Mouse (Mus musculus): ENCODE measurements around the gene Syne4. TPM values are rescaled to one million over a fixed set of nuclear protein-coding genes. Genes with fewer than 3 reads are reported as not detected.

The Syne4 gene
- polyA plus RNA-seq, 1 experiment from 2014 or later, result 14.8 TPM

- ATAC-seq, result peak; percentile 97
- H3K9me3 ChIP-seq (ENCODE audit: control insufficient read depth, low read length), result no peaks in the 10 kb centered on the region
- H3K4me2 ChIP-seq (ENCODE audit: low read length), result peak within 1 kb of the TSS; percentile 99
- WGBS, result under 1% methylated on average over 48 of the region's 49 CpGs
- H3K27me3 ChIP-seq (replicated peaks; ENCODE audit: control insufficient read depth, insufficient read depth, low read length), result no peaks in the 10 kb centered on the region
- no peaks in the 10 kb centered on the region for H3K36me3 ChIP-seq (ENCODE audit: control insufficient read depth, insufficient read depth, low read length)
- H3K4me1 ChIP-seq (ENCODE audit: control insufficient read depth, insufficient read depth, low read depth, low read length), result peaks cover 2% of the 10 kb centered on the region; the same call in 1 of the 2 replicates
- peak within 1 kb of the TSS; percentile 66 for H3K9ac ChIP-seq (ENCODE audit: low read depth, low read length)
- H3K27ac ChIP-seq (ENCODE audit: low read depth, low read length), result peak within 1 kb of the TSS; percentile 99
- H3K4me3 ChIP-seq (ENCODE audit: low read length), result peak within 1 kb of the TSS; percentile 74
These were observed 34.5 kb upstream of the Syne4 start, which contains the start of the genes Thap8 and Wdr62 for GRCm38 (mm10) chr7:30279951-30280669. Gene Thap8 (plus strand): TSS chr7:30280094. Gene Wdr62 (minus strand): TSS chr7:30280419.

GRCm38 (mm10) chr7:30280670-30281138 is 33.9 kb upstream of the Syne4 start:
- Histone ChIP-seq H3K9me3 (ENCODE audit: control insufficient read depth, low read length) (no peaks in the 10 kb centered on the region), H3K27me3 (replicated peaks; ENCODE audit: control insufficient read depth, insufficient read depth, low read length) (no peaks in the 10 kb centered on the region), H3K9ac (ENCODE audit: low read depth, low read length) (peak overlapping the region; percentile 66), H3K27ac (ENCODE audit: low read depth, low read length) (peak overlapping the region; percentile 99), H3K4me2 (ENCODE audit: low read length) (peak overlapping the region; percentile 99), H3K36me3 (ENCODE audit: control insufficient read depth, insufficient read depth, low read length) (no peaks in the 10 kb centered on the region), H3K4me3 (ENCODE audit: low read length) (peak overlapping the region; percentile 74), H3K4me1 (ENCODE audit: control insufficient read depth, insufficient read depth, low read depth, low read length) (peaks cover 2% of the 10 kb centered on the region; the same call in 1 of the 2 replicates)
- ATAC-seq, result peak; percentile 89
- under 1% methylated on average over 20 of the region's 20 CpGs for WGBS

DNA sequence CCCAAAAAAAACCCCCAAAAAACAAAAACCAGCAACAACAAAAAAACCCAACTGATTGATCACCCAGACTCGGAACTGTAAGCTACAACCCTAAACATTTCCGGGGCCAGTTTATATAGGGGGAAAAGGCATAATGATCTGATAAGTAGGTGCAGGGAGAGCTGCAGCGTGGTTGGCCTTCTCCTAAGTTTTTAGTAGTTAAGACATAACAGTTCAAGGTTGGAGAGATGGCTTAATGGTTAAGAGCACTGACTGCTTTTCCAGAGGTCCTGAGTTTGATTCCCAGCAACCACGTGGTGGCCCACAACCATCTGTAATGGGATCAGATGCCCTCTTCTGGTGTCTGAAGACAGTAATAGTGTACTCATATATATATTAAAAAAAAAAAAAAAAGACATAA is 33.1 kb upstream of the Syne4 start:
- Histone ChIP-seq H3K9ac (ENCODE audit: low read depth, low read length) (no peak overlapping the region), H3K4me1 (ENCODE audit: control insufficient read depth, insufficient read depth, low read depth, low read length) (peaks cover 2% of the 10 kb centered on the region; the same call in 1 of the 2 replicates), H3K4me2 (ENCODE audit: low read length) (no peak overlapping the region), H3K9me3 (ENCODE audit: control insufficient read depth, low read length) (no peaks in the 10 kb centered on the region), H3K4me3 (ENCODE audit: low read length) (no peak overlapping the region), H3K27ac (ENCODE audit: low read depth, low read length) (no peak overlapping the region), H3K36me3 (ENCODE audit: control insufficient read depth, insufficient read depth, low read length) (no peaks in the 10 kb centered on the region), H3K27me3 (replicated peaks; ENCODE audit: control insufficient read depth, insufficient read depth, low read length) (no peaks in the 10 kb centered on the region)
- WGBS, result 74% methylated on average over 4 of the region's 4 CpGs
- ATAC-seq, result no peak

- Histone ChIP-seq H3K4me3 (ENCODE audit: low read length) (no peak overlapping the region), H3K27me3 (replicated peaks; ENCODE audit: control insufficient read depth, insufficient read depth, low read length) (no peaks in the 10 kb centered on the region), H3K4me1 (ENCODE audit: control insufficient read depth, insufficient read depth, low read depth, low read length) (peaks cover 2% of the 10 kb centered on the region; the same call in 1 of the 2 replicates), H3K9me3 (ENCODE audit: control insufficient read depth, low read length) (no peaks in the 10 kb centered on the region), H3K4me2 (ENCODE audit: low read length) (no peak overlapping the region), H3K27ac (ENCODE audit: low read depth, low read length) (no peak overlapping the region), H3K9ac (ENCODE audit: low read depth, low read length) (no peak overlapping the region), H3K36me3 (ENCODE audit: control insufficient read depth, insufficient read depth, low read length) (no peaks in the 10 kb centered on the region)
- ATAC-seq, result no peak
- 81% methylated on average over 7 of the region's 7 CpGs for WGBS
These were observed 31.9 kb upstream of the Syne4 start for GRCm38 (mm10) chr7:30282740-30283139.

GRCm38 (mm10) chr7:30286701-30287410 is 27.8 kb upstream of the Syne4 start:
- no peaks in the 10 kb centered on the region for H3K36me3 ChIP-seq (ENCODE audit: control insufficient read depth, insufficient read depth, low read length)
- H3K9ac ChIP-seq (ENCODE audit: low read depth, low read length), result no peak overlapping the region
- peaks cover 6% of the 10 kb centered on the region for H3K4me1 ChIP-seq (ENCODE audit: control insufficient read depth, insufficient read depth, low read depth, low read length)
- no peaks in the 10 kb centered on the region for H3K9me3 ChIP-seq (ENCODE audit: control insufficient read depth, low read length)
- ATAC-seq, result no peak
- no peak overlapping the region for H3K4me2 ChIP-seq (ENCODE audit: low read length)
- no peak overlapping the region for H3K27ac ChIP-seq (ENCODE audit: low read depth, low read length)
- H3K4me3 ChIP-seq (ENCODE audit: low read length), result no peak overlapping the region
- H3K27me3 ChIP-seq (replicated peaks; ENCODE audit: control insufficient read depth, insufficient read depth, low read length), result no peaks in the 10 kb centered on the region
- WGBS, result 56% methylated on average over 8 of the region's 8 CpGs

DNA sequence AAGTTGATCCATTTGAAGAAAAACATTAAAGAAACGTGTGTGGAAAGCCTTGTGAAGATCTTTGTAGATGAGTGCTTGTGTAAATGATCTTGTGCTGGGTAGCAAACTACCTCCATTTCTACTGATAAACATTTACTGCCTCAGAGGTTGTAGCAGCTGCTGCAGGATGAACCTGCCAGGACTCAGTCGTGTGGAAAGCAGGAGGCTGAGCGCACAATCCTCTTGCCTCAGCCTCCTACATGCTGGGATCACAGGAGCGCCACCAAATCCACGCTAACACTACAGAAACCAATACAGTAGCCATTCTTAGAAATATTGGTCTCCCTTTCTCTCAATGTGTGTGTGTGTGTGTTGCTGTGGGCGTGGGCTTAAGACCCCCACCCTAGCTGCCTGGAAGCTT is 26.6 kb upstream of the Syne4 start:
- H3K27ac ChIP-seq (ENCODE audit: low read depth, low read length), result no peak overlapping the region
- H3K9ac ChIP-seq (ENCODE audit: low read depth, low read length), result no peak overlapping the region
- no peak overlapping the region for H3K4me2 ChIP-seq (ENCODE audit: low read length)
- no peak for ATAC-seq
- H3K36me3 ChIP-seq (ENCODE audit: control insufficient read depth, insufficient read depth, low read length), result no peaks in the 10 kb centered on the region
- H3K4me3 ChIP-seq (ENCODE audit: low read length), result no peak overlapping the region
- peaks cover 12% of the 10 kb centered on the region for H3K4me1 ChIP-seq (ENCODE audit: control insufficient read depth, insufficient read depth, low read depth, low read length)
- no peaks in the 10 kb centered on the region for H3K9me3 ChIP-seq (ENCODE audit: control insufficient read depth, low read length)
- H3K27me3 ChIP-seq (replicated peaks; ENCODE audit: control insufficient read depth, insufficient read depth, low read length), result no peaks in the 10 kb centered on the region
- 64% methylated on average over 6 of the region's 6 CpGs for WGBS

GRCm38 (mm10) chr7:30289071-30289713 is 25.4 kb upstream of the Syne4 start:
- Histone ChIP-seq H3K36me3 (ENCODE audit: control insufficient read depth, insufficient read depth, low read length) (no peaks in the 10 kb centered on the region), H3K9ac (ENCODE audit: low read depth, low read length) (no peak overlapping the region), H3K4me1 (ENCODE audit: control insufficient read depth, insufficient read depth, low read depth, low read length) (peaks cover 21% of the 10 kb centered on the region), H3K4me2 (ENCODE audit: low read length) (no peak overlapping the region), H3K4me3 (ENCODE audit: low read length) (no peak overlapping the region), H3K27ac (ENCODE audit: low read depth, low read length) (no peak overlapping the region; the same call in 1 of the 2 replicates), H3K27me3 (replicated peaks; ENCODE audit: control insufficient read depth, insufficient read depth, low read length) (no peaks in the 10 kb centered on the region), H3K9me3 (ENCODE audit: control insufficient read depth, low read length) (no peaks in the 10 kb centered on the region)
- ATAC-seq, result no peak
- WGBS, result 76% methylated on average over 7 of the region's 7 CpGs

- Histone ChIP-seq H3K4me3 (ENCODE audit: low read length) (no peak overlapping the region), H3K27ac (ENCODE audit: low read depth, low read length) (no peak overlapping the region; the same call in 1 of the 2 replicates), H3K27me3 (replicated peaks; ENCODE audit: control insufficient read depth, insufficient read depth, low read length) (no peaks in the 10 kb centered on the region), H3K4me2 (ENCODE audit: low read length) (no peak overlapping the region), H3K9me3 (ENCODE audit: control insufficient read depth, low read length) (no peaks in the 10 kb centered on the region), H3K36me3 (ENCODE audit: control insufficient read depth, insufficient read depth, low read length) (no peaks in the 10 kb centered on the region; the same call in 1 of the 2 replicates), H3K9ac (ENCODE audit: low read depth, low read length) (no peak overlapping the region), H3K4me1 (ENCODE audit: control insufficient read depth, insufficient read depth, low read depth, low read length) (peaks cover 28% of the 10 kb centered on the region)
- ATAC-seq, result peak; percentile 8; the same call in 1 of the 2 replicates
- WGBS, result 48% methylated on average over 10 of the region's 10 CpGs
These were observed 24.8 kb upstream of the Syne4 start for GRCm38 (mm10) chr7:30289714-30290399.

Data from hindbrain, embryonic 16.5 days (tissue).